ENCODE assay signal across 13 mouse cellular contexts in genomic region chr7:110668247-110668646, GRCm38 (mm10). TPM values are rescaled to one million over a fixed set of nuclear protein-coding genes. Genes with fewer than 3 reads are reported as not detected.
A peak's percentile ranks its signal among the peaks of the same experiment; 100 is the strongest.
DNase-seq lines count a peak whose midpoint lies in the region; ATAC-seq and TF ChIP-seq lines count a peak whose summit lies in the region.
"Had no signal": no experiment of that assay in that cellular context is flagged by ENCODE, and none has a peak within 500 bp of the region (broad histone marks: within the 10 kb centered on the region; RNA-seq: fewer than 3 reads in every experiment).

No protein-coding gene starts in this region.

- intact Hi-C loops in heart, adult 2 months (cut with DNase I), result loop anchor here (1.0 to 2.0 kb wide), 2 partner anchors 19 to 20 kb away; no protein-coding TSS in a partner anchor
- intact Hi-C loops in gastrocnemius, postnatal 14 days (cut with DNase I; ENCODE audit: low total_unique reads), result no loop called here

- no peak overlapping the region for H3K4me3 ChIP-seq in heart, adult 2 months
- no peak overlapping the region for H3K4me3 ChIP-seq in heart, embryonic 12.5 days
- H3K4me3 ChIP-seq in forebrain, postnatal 0 days (ENCODE audit: low read depth, low read length), result no peak overlapping the region
- no peak overlapping the region for H3K4me3 ChIP-seq in midbrain, embryonic 11.5 days (ENCODE audit: low read depth, low read length)
- H3K4me3 ChIP-seq: embryonic facial prominence, embryonic 12.5 days; liver, embryonic 13.5 days; neural tube, embryonic 12.5 days had no signal

- H3K27ac ChIP-seq in heart, adult 2 months, result peak overlapping the region; percentile 66
- no peak overlapping the region for H3K27ac ChIP-seq in heart, embryonic 12.5 days (ENCODE audit: poor library complexity, severe bottlenecking)
- H3K27ac ChIP-seq in forebrain, postnatal 0 days (ENCODE audit: low read depth, low read length), result no peak overlapping the region
- H3K27ac ChIP-seq in midbrain, embryonic 11.5 days (ENCODE audit: low read depth, low read length), result no peak overlapping the region
- H3K27ac ChIP-seq: embryonic facial prominence, embryonic 12.5 days; liver, embryonic 13.5 days; neural tube, embryonic 12.5 days had no signal

- no peak overlapping the region; the same call in 1 of the 2 replicates for H3K9ac ChIP-seq in heart, adult 2 months (ENCODE audit: low read depth, low read length)
- no peak overlapping the region for H3K9ac ChIP-seq in heart, embryonic 12.5 days
- no peak overlapping the region for H3K9ac ChIP-seq in forebrain, postnatal 0 days
- no peak overlapping the region for H3K9ac ChIP-seq in midbrain, embryonic 11.5 days (ENCODE audit: low read length)
- H3K9ac ChIP-seq: embryonic facial prominence, embryonic 12.5 days; liver, embryonic 13.5 days; neural tube, embryonic 12.5 days had no signal

- H3K79me2 ChIP-seq in heart, adult 2 months (replicated peaks; ENCODE audit: control insufficient read depth, insufficient read depth, low read length), result no peaks in the 10 kb centered on the region

- DNase-seq in heart, adult 2 months, result peak; percentile 69 to 72
- peak; percentile 63 for DNase-seq in brain, adult 2 months (ENCODE audit: low read depth, low spot score)
- no peak for DNase-seq in forebrain, postnatal 0 days
- DNase-seq in kidney, postnatal 4 days, result peak; percentile 55 to 65
- DNase-seq in gastrocnemius, postnatal 14 days, result no peak
- DNase-seq in midbrain, embryonic 11.5 days (ENCODE audit: low spot score, missing footprints), result no peak
- DNase-seq: adrenal gland, adult 8-10 months; liver, embryonic 13.5 days had no signal

- TF ChIP-seq EP300 in heart, adult 2 months (IDR thresholded peaks at IDR 0.05; ENCODE audit: insufficient read depth, low read depth, low read length), result no peak; the same call in 1 of the 2 replicates

- no peak for ATAC-seq in heart, embryonic 12.5 days (ENCODE audit: insufficient number of reproducible peaks, low FRiP score)
- ATAC-seq in forebrain, postnatal 0 days, result peak; percentile 40
- ATAC-seq in megakaryocyte-erythroid progenitor cell, adult 5-6 weeks (replicated peaks; ENCODE audit: low FRiP score, low TSS enrichment, poor library complexity, severe bottlenecking), result no peak
- no peak for ATAC-seq in midbrain, embryonic 11.5 days (ENCODE audit: low FRiP score)

- 21% methylated on average over 6 of the region's 6 CpGs for WGBS in heart, adult 2 months
- 57% methylated on average over 6 of the region's 6 CpGs for WGBS in heart, embryonic 12.5 days
- 56% methylated on average over 6 of the region's 6 CpGs for WGBS in forebrain, postnatal 0 days
- WGBS in midbrain, embryonic 11.5 days, result 82% methylated on average over 6 of the region's 6 CpGs

- no peak for TF ChIP-seq CTCF in heart, adult 2 months (IDR thresholded peaks at IDR 0.05)
- no peak for TF ChIP-seq CTCF in forebrain, postnatal 0 days (IDR thresholded peaks at IDR 0.05; ENCODE audit: low read depth)

- no peak for TF ChIP-seq POLR2A in heart, adult 2 months (IDR thresholded peaks at IDR 0.05; ENCODE audit: insufficient read depth, low read depth, low read length)

- H3K4me2 ChIP-seq in heart, embryonic 12.5 days, result no peak overlapping the region
- no peak overlapping the region for H3K4me2 ChIP-seq in forebrain, postnatal 0 days (ENCODE audit: low read depth)
- no peak overlapping the region for H3K4me2 ChIP-seq in midbrain, embryonic 11.5 days
- H3K4me2 ChIP-seq: embryonic facial prominence, embryonic 12.5 days; liver, embryonic 13.5 days; neural tube, embryonic 12.5 days had no signal

- H3K36me3 ChIP-seq in heart, adult 2 months (ENCODE audit: control insufficient read depth, insufficient read depth, low read length), result peaks cover 4% of the 10 kb centered on the region
- no peaks in the 10 kb centered on the region for H3K36me3 ChIP-seq in heart, embryonic 12.5 days
- no peaks in the 10 kb centered on the region for H3K36me3 ChIP-seq in forebrain, postnatal 0 days (ENCODE audit: insufficient read depth)
- no peaks in the 10 kb centered on the region for H3K36me3 ChIP-seq in midbrain, embryonic 11.5 days (ENCODE audit: control insufficient read depth, insufficient read depth, low read length)
- H3K36me3 ChIP-seq: embryonic facial prominence, embryonic 12.5 days; liver, embryonic 13.5 days; neural tube, embryonic 12.5 days had no signal

- peaks cover 15% of the 10 kb centered on the region for H3K4me1 ChIP-seq in heart, adult 2 months (ENCODE audit: control insufficient read depth, insufficient read depth, low read length)
- H3K4me1 ChIP-seq in heart, embryonic 12.5 days (replicated peaks), result peaks cover 12% of the 10 kb centered on the region
- no peaks in the 10 kb centered on the region for H3K4me1 ChIP-seq in forebrain, postnatal 0 days (ENCODE audit: insufficient read depth)
- no peaks in the 10 kb centered on the region for H3K4me1 ChIP-seq in midbrain, embryonic 11.5 days (ENCODE audit: control insufficient read depth, insufficient read depth, low read length)
- H3K4me1 ChIP-seq: embryonic facial prominence, embryonic 12.5 days; liver, embryonic 13.5 days; neural tube, embryonic 12.5 days had no signal

- no peaks in the 10 kb centered on the region for H3K9me3 ChIP-seq in heart, embryonic 12.5 days (replicated peaks)
- H3K9me3 ChIP-seq in forebrain, postnatal 0 days (ENCODE audit: low read length), result no peaks in the 10 kb centered on the region
- no peaks in the 10 kb centered on the region for H3K9me3 ChIP-seq in midbrain, embryonic 11.5 days (ENCODE audit: control insufficient read depth, low read length)
- H3K9me3 ChIP-seq: embryonic facial prominence, embryonic 12.5 days; liver, embryonic 13.5 days; neural tube, embryonic 12.5 days had no signal

- no peaks in the 10 kb centered on the region for H3K27me3 ChIP-seq in heart, adult 2 months (ENCODE audit: control insufficient read depth, insufficient read depth, low read length)
- no peaks in the 10 kb centered on the region for H3K27me3 ChIP-seq in heart, embryonic 12.5 days (replicated peaks)
- H3K27me3 ChIP-seq in forebrain, postnatal 0 days (ENCODE audit: insufficient read depth, low read length), result no peaks in the 10 kb centered on the region
- no peaks in the 10 kb centered on the region for H3K27me3 ChIP-seq in midbrain, embryonic 11.5 days (ENCODE audit: control insufficient read depth, insufficient read depth, low read length)
- H3K27me3 ChIP-seq: embryonic facial prominence, embryonic 12.5 days; liver, embryonic 13.5 days; neural tube, embryonic 12.5 days had no signal

RNA-seq across cellular contexts. Expression of gene Adm, which starts 40.8 kb away (rescaled TPM):
- total RNA-seq in heart, adult 2 months (2021), result 10 to 100 TPM in 1 of 2 experiments, 1 to 10 TPM in 1; 9.0 to 11.2 TPM
- 18.1 and 18.8 TPM in 2 replicates for polyA plus RNA-seq in heart, adult 2 months (2012; rRNA removed)
- 10.1 and 10.9 TPM in 2 replicates for polyA plus RNA-seq in heart, embryonic 12.5 days (2016; fragmentation: Nextera tagmentation; extraction: Ambion mirVana)
- total RNA-seq in forebrain, postnatal 0 days (2014; rRNA removed), result 1.9 and 2.0 TPM in 2 replicates
- 1.3 and 2.1 TPM in 2 replicates for polyA plus RNA-seq in forebrain, postnatal 0 days (2015; fragmentation: Nextera tagmentation; extraction: Ambion mirVana)
- total RNA-seq in megakaryocyte-erythroid progenitor cell, adult 5-6 weeks (2014; fragmentation: Nextera tagmentation), result not detected in 2 replicates
- not detected in 2 replicates for total RNA-seq in megakaryocyte-erythroid progenitor cell, adult 5-6 weeks (2017)
- total RNA-seq in gastrocnemius, postnatal 14 days (2021), result 1 to 10 TPM; 5.6 to 6.1 TPM
- 4.6 and 5.4 TPM in 2 replicates for polyA plus RNA-seq in midbrain, embryonic 11.5 days (2014; fragmentation: Nextera tagmentation; extraction: Ambion mirVana)
- total RNA-seq: hematopoietic stem cell, adult 5-6 weeks had no signal

RNA-seq across cellular contexts. Expression of gene Sbf2, which starts 53.5 kb away (rescaled TPM):
- 10 to 100 TPM; 39.7 to 40.4 TPM for total RNA-seq in heart, adult 2 months (2021)
- polyA plus RNA-seq in heart, adult 2 months (2012; rRNA removed), result 16.1 and 31.1 TPM in 2 replicates
- polyA plus RNA-seq in heart, embryonic 12.5 days (2016; fragmentation: Nextera tagmentation; extraction: Ambion mirVana), result 39.2 and 43.3 TPM in 2 replicates
- total RNA-seq in forebrain, postnatal 0 days (2014; rRNA removed), result 74.2 and 88.3 TPM in 2 replicates
- polyA plus RNA-seq in forebrain, postnatal 0 days (2015; fragmentation: Nextera tagmentation; extraction: Ambion mirVana), result 25.6 and 43.3 TPM in 2 replicates
- 0.35 and 2.2 TPM in 2 replicates for total RNA-seq in megakaryocyte-erythroid progenitor cell, adult 5-6 weeks (2014; fragmentation: Nextera tagmentation)
- 0.34 TPM in 1 of 2 replicates, not detected in the other for total RNA-seq in megakaryocyte-erythroid progenitor cell, adult 5-6 weeks (2017)
- total RNA-seq in gastrocnemius, postnatal 14 days (2021), result 10 to 100 TPM; 19.4 to 21.5 TPM
- 34.6 and 35.9 TPM in 2 replicates for polyA plus RNA-seq in midbrain, embryonic 11.5 days (2014; fragmentation: Nextera tagmentation; extraction: Ambion mirVana)

Comparison
In these comparisons a context has a peak if more than half of its experiments do, and no peak if none do; other contexts are left out.
1. DNase-seq: peak in heart, adult 2 months (2 of 2), brain, adult 2 months (single experiment) and kidney, postnatal 4 days (2 of 2); none in forebrain, postnatal 0 days (single experiment), gastrocnemius, postnatal 14 days (single experiment) and midbrain, embryonic 11.5 days (single experiment).
2. RNA of gene Sbf2, which starts 53.5 kb away (total RNA-seq): 74.2 to 88.3 TPM in forebrain, postnatal 0 days, 39.7 to 40.4 TPM in heart, adult 2 months and 19.4 to 21.5 TPM in gastrocnemius, postnatal 14 days; 0.34 to 2.2 TPM in megakaryocyte-erythroid progenitor cell, adult 5-6 weeks; every median in the first group is over 4 times any median in the second.